In genomic region chr1:120598196-120598940, GRCm38 (mm10) we compare ENCODE assay signal across 23 mouse cellular contexts. TPM values are rescaled to one million over a fixed set of nuclear protein-coding genes. Genes with fewer than 3 reads are reported as not detected.
DNase-seq lines count a peak whose midpoint lies in the region; ATAC-seq and TF ChIP-seq lines count a peak whose summit lies in the region.
"Had no signal": no experiment of that assay in that cellular context is flagged by ENCODE, and none has a peak within 500 bp of the region (broad histone marks: within the 10 kb centered on the region; RNA-seq: fewer than 3 reads in every experiment).

No protein-coding gene starts in this region.

- DNase-seq in neural tube, embryonic 10.5 days (ENCODE audit: extremely low spot score, low spot score), result peak; percentile 44
- DNase-seq in hindbrain, embryonic 14.5 days (ENCODE audit: low spot score), result no peak
- DNase-seq in stomach, postnatal 0 days (ENCODE audit: low spot score), result peak; percentile 12
- DNase-seq in liver, postnatal 0 days, result no peak
- DNase-seq in kidney, postnatal 25 days, result no peak
- no peak for DNase-seq in gastrocnemius, postnatal 36 days
- DNase-seq: cerebellum, adult 8-10 months; heart, adult 18-20 months; heart, postnatal 36 days; thymus, postnatal 25 days had no signal

- no peak overlapping the region for H3K27ac ChIP-seq in neural tube, embryonic 15.5 days (replicated peaks)
- peak overlapping the region; percentile 62; the same call in 1 of the 2 replicates for H3K27ac ChIP-seq in hindbrain, embryonic 14.5 days
- 0 out of 2 replicates have a peak overlapping the region, but pooled peaks have one; percentile 3 for H3K27ac ChIP-seq in midbrain, embryonic 12.5 days (replicated peaks)
- no peak overlapping the region for H3K27ac ChIP-seq in stomach, postnatal 0 days (replicated peaks)
- H3K27ac ChIP-seq in liver, postnatal 0 days (ENCODE audit: low read depth), result no peak overlapping the region
- H3K27ac ChIP-seq: embryonic facial prominence, embryonic 15.5 days; kidney, embryonic 15.5 days; limb, embryonic 12.5 days; liver, embryonic 14.5 days; macrophage; neural tube, embryonic 13.5 days had no signal

- peaks cover 18% of the 10 kb centered on the region for H3K4me1 ChIP-seq in neural tube, embryonic 15.5 days
- no peaks in the 10 kb centered on the region for H3K4me1 ChIP-seq in hindbrain, embryonic 14.5 days (replicated peaks; ENCODE audit: control insufficient read depth, insufficient read depth, low read length)
- H3K4me1 ChIP-seq in midbrain, embryonic 12.5 days, result peaks cover 16% of the 10 kb centered on the region
- H3K4me1 ChIP-seq in stomach, postnatal 0 days (replicated peaks; ENCODE audit: control insufficient read depth, insufficient read depth), result peaks cover 2% of the 10 kb centered on the region; the same call in 1 of the 2 replicates
- H3K4me1 ChIP-seq in liver, postnatal 0 days (ENCODE audit: insufficient read depth), result peaks cover 6% of the 10 kb centered on the region; the same call in 1 of the 2 replicates

- WGBS in neural tube, embryonic 15.5 days, result 1% methylated on average over 16 of the region's 16 CpGs
- 3% methylated on average over 16 of the region's 16 CpGs for WGBS in hindbrain, embryonic 14.5 days
- WGBS in midbrain, embryonic 12.5 days, result 1% methylated on average over 16 of the region's 16 CpGs
- 4% methylated on average over 16 of the region's 16 CpGs for WGBS in stomach, postnatal 0 days
- 2% methylated on average over 16 of the region's 16 CpGs for WGBS in liver, postnatal 0 days (ENCODE audit: insufficient replicate concordance)

- peaks cover 84% of the 10 kb centered on the region for H3K27me3 ChIP-seq in neural tube, embryonic 15.5 days (replicated peaks)
- H3K27me3 ChIP-seq in hindbrain, embryonic 14.5 days (ENCODE audit: control insufficient read depth, insufficient read depth, low read length), result peaks cover 90% of the 10 kb centered on the region
- H3K27me3 ChIP-seq in midbrain, embryonic 12.5 days, result peaks cover 96% of the 10 kb centered on the region
- peaks cover 41% of the 10 kb centered on the region for H3K27me3 ChIP-seq in stomach, postnatal 0 days (ENCODE audit: control insufficient read depth, insufficient read depth, low read length)
- peaks cover 99% of the 10 kb centered on the region for H3K27me3 ChIP-seq in liver, postnatal 0 days (ENCODE audit: insufficient read depth, low read length)

- TF ChIP-seq CTCF in stomach, postnatal 0 days (IDR thresholded peaks at IDR 0.05; ENCODE audit: low read depth), result no peak
- no peak for TF ChIP-seq CTCF in liver, postnatal 0 days (IDR thresholded peaks at IDR 0.05; ENCODE audit: low read depth)

- no peak for TF ChIP-seq EP300 in stomach, postnatal 0 days (optimal IDR thresholded peaks at IDR 0.05)
- no peak for TF ChIP-seq EP300 in liver, postnatal 0 days (IDR thresholded peaks at IDR 0.05; ENCODE audit: low read depth)

- intact Hi-C loops in gastrocnemius, postnatal 36 days (cut with DNase I), result loop anchor here (5.0 to 10.0 kb wide), 4 partner anchors 89 to 456 kb away; no protein-coding TSS in a partner anchor

- H3K4me3 ChIP-seq in neural tube, embryonic 15.5 days (replicated peaks), result no peak overlapping the region
- H3K4me3 ChIP-seq in hindbrain, embryonic 14.5 days (replicated peaks; ENCODE audit: low read length), result peak overlapping the region; percentile 39; the same call in 1 of the 2 replicates
- peak overlapping the region; percentile 62 for H3K4me3 ChIP-seq in midbrain, embryonic 12.5 days
- H3K4me3 ChIP-seq in stomach, postnatal 0 days (ENCODE audit: low read depth, low read length), result no peak overlapping the region
- H3K4me3 ChIP-seq in liver, postnatal 0 days (ENCODE audit: low read depth, low read length), result no peak overlapping the region
- H3K4me3 ChIP-seq: embryonic facial prominence, embryonic 15.5 days; kidney, embryonic 15.5 days had no signal

- no peak for ATAC-seq in neural tube, embryonic 15.5 days (ENCODE audit: low FRiP score)
- no peak for ATAC-seq in hindbrain, embryonic 14.5 days (ENCODE audit: low FRiP score)
- ATAC-seq in midbrain, embryonic 12.5 days (ENCODE audit: low FRiP score, low read depth), result no peak
- ATAC-seq in stomach, postnatal 0 days (ENCODE audit: low FRiP score, low TSS enrichment), result no peak
- ATAC-seq in liver, postnatal 0 days, result no peak
- ATAC-seq: intestine, postnatal 0 days had no signal

- H3K9ac ChIP-seq in neural tube, embryonic 15.5 days (replicated peaks), result no peak overlapping the region
- H3K9ac ChIP-seq in hindbrain, embryonic 14.5 days, result peak overlapping the region; percentile 30; the same call in 1 of the 2 replicates
- H3K9ac ChIP-seq in midbrain, embryonic 12.5 days (replicated peaks), result 0 out of 2 replicates have a peak overlapping the region, but pooled peaks have one; percentile 1
- no peak overlapping the region for H3K9ac ChIP-seq in stomach, postnatal 0 days (ENCODE audit: low read length)
- H3K9ac ChIP-seq in liver, postnatal 0 days (replicated peaks), result no peak overlapping the region
- H3K9ac ChIP-seq: embryonic facial prominence, embryonic 15.5 days; kidney, embryonic 15.5 days; limb, embryonic 12.5 days; liver, embryonic 14.5 days; neural tube, embryonic 13.5 days had no signal

- no peaks in the 10 kb centered on the region for H3K36me3 ChIP-seq in neural tube, embryonic 15.5 days
- H3K36me3 ChIP-seq in hindbrain, embryonic 14.5 days (replicated peaks; ENCODE audit: control insufficient read depth, insufficient read depth), result no peaks in the 10 kb centered on the region
- H3K36me3 ChIP-seq in midbrain, embryonic 12.5 days, result no peaks in the 10 kb centered on the region
- no peaks in the 10 kb centered on the region for H3K36me3 ChIP-seq in stomach, postnatal 0 days (ENCODE audit: control insufficient read depth, insufficient read depth, low read length)
- no peaks in the 10 kb centered on the region for H3K36me3 ChIP-seq in liver, postnatal 0 days (replicated peaks; ENCODE audit: insufficient read depth, low read length)
- H3K36me3 ChIP-seq: embryonic facial prominence, embryonic 15.5 days; kidney, embryonic 15.5 days; limb, embryonic 12.5 days; neural tube, embryonic 13.5 days had no signal

- no peak overlapping the region for H3K4me2 ChIP-seq in neural tube, embryonic 15.5 days
- H3K4me2 ChIP-seq in hindbrain, embryonic 14.5 days (replicated peaks), result peak overlapping the region; percentile 56
- H3K4me2 ChIP-seq in midbrain, embryonic 12.5 days (replicated peaks), result peak overlapping the region; percentile 77
- no peak overlapping the region for H3K4me2 ChIP-seq in stomach, postnatal 0 days (replicated peaks; ENCODE audit: low read depth)
- no peak overlapping the region for H3K4me2 ChIP-seq in liver, postnatal 0 days (ENCODE audit: low read depth, low read length)
- H3K4me2 ChIP-seq: kidney, embryonic 15.5 days had no signal

- no peaks in the 10 kb centered on the region for H3K9me3 ChIP-seq in neural tube, embryonic 15.5 days (replicated peaks)
- H3K9me3 ChIP-seq in hindbrain, embryonic 14.5 days (ENCODE audit: control insufficient read depth, low read length), result no peaks in the 10 kb centered on the region
- no peaks in the 10 kb centered on the region for H3K9me3 ChIP-seq in midbrain, embryonic 12.5 days
- H3K9me3 ChIP-seq in stomach, postnatal 0 days (ENCODE audit: control insufficient read depth, low read length), result no peaks in the 10 kb centered on the region
- no peaks in the 10 kb centered on the region for H3K9me3 ChIP-seq in liver, postnatal 0 days (ENCODE audit: low read length)
- H3K9me3 ChIP-seq: embryonic facial prominence, embryonic 15.5 days; kidney, embryonic 15.5 days; limb, embryonic 12.5 days; neural tube, embryonic 13.5 days had no signal

RNA-seq across cellular contexts. Expression of gene En1, which starts 3.9 kb away (rescaled TPM):
- polyA plus RNA-seq in neural tube, embryonic 15.5 days (2015; fragmentation: Nextera tagmentation; extraction: Ambion mirVana), result 1.0 and 1.2 TPM in 2 replicates
- 2.7 and 6.2 TPM in 2 replicates for polyA plus RNA-seq in hindbrain, embryonic 14.5 days (2014; fragmentation: Nextera tagmentation; extraction: Ambion mirVana)
- polyA plus RNA-seq in midbrain, embryonic 12.5 days (2016; fragmentation: Nextera tagmentation; extraction: Ambion mirVana), result 7.3 and 10.3 TPM in 2 replicates
- polyA plus RNA-seq in stomach, postnatal 0 days (2015; fragmentation: Nextera tagmentation; extraction: Ambion mirVana), result not detected in 2 replicates
- not detected in 2 replicates for polyA plus RNA-seq in liver, postnatal 0 days (2015; fragmentation: Nextera tagmentation; extraction: Ambion mirVana)
- total RNA-seq in gastrocnemius, postnatal 36 days (2021), result 1 to 10 TPM; 6.8 to 7.4 TPM
- total RNA-seq: adrenal gland, adult 18-20 months; common myeloid progenitor, adult 5-6 weeks; heart, adult 18-20 months; heart, postnatal 36 days; left cerebral cortex, adult 18-20 months had no signal
- polyA plus RNA-seq: heart, embryonic 14.5 days; intestine, postnatal 0 days; macrophage had no signal

Comparison
In these comparisons a context has a peak if more than half of its experiments do, and no peak if none do; other contexts are left out.
1. DNase-seq: peak in neural tube, embryonic 10.5 days (single experiment) and stomach, postnatal 0 days (single experiment); none in hindbrain, embryonic 14.5 days (single experiment), liver, postnatal 0 days (single experiment), kidney, postnatal 25 days (0 of 2) and gastrocnemius, postnatal 36 days (0 of 2).
2. H3K27ac ChIP-seq: peak in hindbrain, embryonic 14.5 days (single experiment) and midbrain, embryonic 12.5 days (single experiment); none in neural tube, embryonic 15.5 days (single experiment), stomach, postnatal 0 days (single experiment) and liver, postnatal 0 days (single experiment).
3. H3K4me2 ChIP-seq: peak in hindbrain, embryonic 14.5 days (single experiment) and midbrain, embryonic 12.5 days (single experiment); none in neural tube, embryonic 15.5 days (single experiment), stomach, postnatal 0 days (single experiment) and liver, postnatal 0 days (single experiment).
4. H3K4me3 ChIP-seq: peak in hindbrain, embryonic 14.5 days (single experiment) and midbrain, embryonic 12.5 days (single experiment); none in neural tube, embryonic 15.5 days (single experiment), stomach, postnatal 0 days (single experiment) and liver, postnatal 0 days (single experiment).
5. H3K9ac ChIP-seq: peak in hindbrain, embryonic 14.5 days (single experiment) and midbrain, embryonic 12.5 days (single experiment); none in neural tube, embryonic 15.5 days (single experiment), stomach, postnatal 0 days (single experiment) and liver, postnatal 0 days (single experiment).